14 mouse cellular contexts compared by ENCODE assay signal in the genomic region with DNA sequence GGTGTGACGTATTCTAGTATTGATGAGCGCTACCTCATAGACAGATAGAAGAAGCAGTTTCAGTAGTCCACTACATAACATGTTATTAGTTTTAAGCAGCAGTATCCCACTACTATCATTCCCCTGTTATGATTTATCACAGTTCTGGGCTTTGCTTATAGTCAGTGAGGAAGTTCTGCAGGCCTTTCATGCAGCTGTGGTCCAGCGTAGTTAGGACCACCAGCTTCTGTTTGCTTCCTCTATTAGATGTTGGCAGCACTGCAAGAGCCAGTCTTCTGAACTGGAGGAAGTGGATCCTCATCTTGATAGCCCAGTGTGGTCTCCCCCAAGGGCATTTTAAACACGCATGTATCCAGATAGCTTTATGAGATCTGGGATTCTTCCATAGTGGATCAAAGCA.
"Had no signal": no experiment of that assay in that cellular context is flagged by ENCODE, and none has a peak within 500 bp of the region (broad histone marks: within the 10 kb centered on the region; RNA-seq: fewer than 3 reads in every experiment).

No protein-coding gene starts in this region.

- DNase-seq: lung, adult 18-20 months; lung, embryonic 14.5 days; lung, postnatal 10 days; lung, postnatal 4 days; midbrain, embryonic 14.5 days; right cerebral cortex, postnatal 14 days; thymus, adult 2 months; thymus, postnatal 25 days; thymus, postnatal 4 days had no signal

- H3K36me3 ChIP-seq: midbrain, embryonic 12.5 days; neural tube, embryonic 12.5 days; stomach, embryonic 15.5 days had no signal

- H3K4me2 ChIP-seq: lung, embryonic 14.5 days; midbrain, embryonic 12.5 days; neural tube, embryonic 12.5 days; stomach, embryonic 15.5 days had no signal

- H3K9ac ChIP-seq: lung, embryonic 14.5 days; midbrain, embryonic 12.5 days; neural tube, embryonic 12.5 days; stomach, embryonic 15.5 days had no signal

- H3K27ac ChIP-seq: midbrain, embryonic 12.5 days; neural tube, embryonic 12.5 days; stomach, embryonic 15.5 days; stomach, postnatal 0 days had no signal

- H3K9me3 ChIP-seq: megakaryocyte, embryonic 14.5 days; midbrain, embryonic 12.5 days; neural tube, embryonic 12.5 days; stomach, embryonic 15.5 days had no signal

- H3K27me3 ChIP-seq: midbrain, embryonic 12.5 days; neural tube, embryonic 12.5 days; stomach, embryonic 15.5 days had no signal

- H3K4me3 ChIP-seq: megakaryocyte, embryonic 14.5 days; midbrain, embryonic 12.5 days; neural tube, embryonic 12.5 days; stomach, embryonic 15.5 days had no signal

- H3K4me1 ChIP-seq: midbrain, embryonic 12.5 days; neural tube, embryonic 12.5 days; stomach, embryonic 15.5 days had no signal
